Mouse (Mus musculus) neural tube, embryonic 12.5 days (tissue): ENCODE results near the gene Vgll3. TPM values are rescaled to one million over a fixed set of nuclear protein-coding genes. Genes with fewer than 3 reads are reported as not detected.

Source experiments
- ATAC-seq: fragments of 200-750 bp; cut with Nextera tagmentation; 2 replicates; pipeline ENCODE4 v1.8.0; 2017; ENCODE audit warnings: low read depth, mild to moderate bottlenecking, moderate TSS enrichment, moderate library complexity; ENCODE audit not compliant: low FRiP score
- H3K27ac ChIP-seq: fragments of 300-500 bp; sonication (generic); 2 replicates; pipeline ENCODE4 v1.5.1; 2016
- H3K27me3 ChIP-seq: fragments of 300-500 bp; sonication (generic); replicated peaks from 2 replicates; pipeline ENCODE4 v1.6.1; 2016; ENCODE audit warnings: mild to moderate bottlenecking
- H3K36me3 ChIP-seq: fragments of 300-500 bp; sonication (generic); 2 replicates; pipeline ENCODE4 v1.6.1; 2016; ENCODE audit warnings: mild to moderate bottlenecking
- H3K4me1 ChIP-seq: fragments of 300-500 bp; sonication (generic); 2 replicates; pipeline ENCODE4 v1.6.1; 2016
- H3K4me2 ChIP-seq: fragments of 300-500 bp; sonication (generic); replicated peaks from 2 replicates; pipeline ENCODE4 v1.6.1; 2016; ENCODE audit warnings: mild to moderate bottlenecking
- H3K4me3 ChIP-seq: fragments of 300-500 bp; sonication (generic); 2 replicates; pipeline ENCODE4 v1.5.1; 2016
- H3K9ac ChIP-seq: fragments of 300-500 bp; sonication (generic); 2 replicates; pipeline ENCODE4 v1.6.1; 2016; ENCODE audit warnings: mild to moderate bottlenecking
- H3K9me3 ChIP-seq: fragments of 300-500 bp; sonication (generic); 2 replicates; pipeline ENCODE4 v1.6.1; 2016; ENCODE audit warnings: mild to moderate bottlenecking
- WGBS: fragments of 180-500 bp; shearing (Covaris S2); methylation state at CpG from one replicate; pipeline ENCODE4 v1.1.7; 2016; 5-methylcytosine and 5-hydroxymethylcytosine counted together
- polyA plus RNA-seq: library from polyadenylated mRNA; unstranded; fragments of >200 nt; fragmentation: Nextera tagmentation; extraction: Ambion mirVana; gene quantifications from 2 replicates; pipeline ENCODE4 v1.2.1, GENCODE M21; 2016

Vgll3 gene
- polyA plus RNA-seq = 11.2 and 11.7 TPM in 2 replicates

- Histone ChIP-seq H3K27me3 (peaks cover 5% of the 10 kb centered on the region; the same call in 1 of the 2 replicates), H3K4me1 (0 out of 2 replicates have a peak, but pooled peaks cover 4% of the 10 kb centered on the region), H3K4me3 (peak within 1 kb of the TSS; percentile 57), H3K27ac (no peak within 1 kb of the TSS), H3K36me3 (no peaks in the 10 kb centered on the region), H3K9me3 (no peaks in the 10 kb centered on the region), H3K4me2 (peak within 1 kb of the TSS; percentile 82), H3K9ac (peak within 1 kb of the TSS; percentile 60)
- peak; percentile 100 for ATAC-seq
- WGBS = under 1% methylated on average over 86 of the region's 86 CpGs
Measured at GRCm38 (mm10) chr16:65814918-65815881, at the start of gene Vgll3. Vgll3 (plus strand) TSS chr16:65815257.

- no peak overlapping the region for H3K4me2 ChIP-seq
- ATAC-seq = no peak
- H3K9me3 ChIP-seq = no peaks in the 10 kb centered on the region
- no peak overlapping the region for H3K4me3 ChIP-seq
- no peak overlapping the region for H3K27ac ChIP-seq
- no peak overlapping the region for H3K9ac ChIP-seq
- no peaks in the 10 kb centered on the region for H3K4me1 ChIP-seq
- H3K36me3 ChIP-seq = no peaks in the 10 kb centered on the region
- no peaks in the 10 kb centered on the region for H3K27me3 ChIP-seq
Measured at GRCm38 (mm10) chr16:65765976-65766375, 49.1 kb upstream of the Vgll3 start.

GRCm38 (mm10) chr16:65785959-65786358 lies 29.1 kb upstream of the Vgll3 start:
- no peak overlapping the region for H3K9ac ChIP-seq
- no peaks in the 10 kb centered on the region for H3K27me3 ChIP-seq
- H3K36me3 ChIP-seq = no peaks in the 10 kb centered on the region
- no peak overlapping the region for H3K4me2 ChIP-seq
- H3K27ac ChIP-seq = no peak overlapping the region
- no peaks in the 10 kb centered on the region for H3K9me3 ChIP-seq
- H3K4me1 ChIP-seq = no peaks in the 10 kb centered on the region
- no peak overlapping the region for H3K4me3 ChIP-seq
- WGBS = 75% methylated on average over 1 of the region's 1 CpGs
- no peak for ATAC-seq

GRCm38 (mm10) chr16:65816059-65816458 lies 1.0 kb downstream of the Vgll3 start:
- no peak overlapping the region for H3K9ac ChIP-seq
- WGBS = 22% methylated on average over 3 of the region's 3 CpGs
- 0 out of 2 replicates have a peak, but pooled peaks cover 4% of the 10 kb centered on the region for H3K4me1 ChIP-seq
- no peak for ATAC-seq
- H3K4me2 ChIP-seq = peak overlapping the region; percentile 82
- peak overlapping the region; percentile 57 for H3K4me3 ChIP-seq
- H3K9me3 ChIP-seq = no peaks in the 10 kb centered on the region
- H3K27me3 ChIP-seq = peaks cover 5% of the 10 kb centered on the region; the same call in 1 of the 2 replicates
- H3K27ac ChIP-seq = no peak overlapping the region
- no peaks in the 10 kb centered on the region for H3K36me3 ChIP-seq

GRCm38 (mm10) chr16:65818779-65819178 lies 3.7 kb downstream of the Vgll3 start:
- WGBS = 82% methylated on average over 8 of the region's 8 CpGs
- H3K4me3 ChIP-seq = no peak overlapping the region
- no peaks in the 10 kb centered on the region for H3K9me3 ChIP-seq
- H3K9ac ChIP-seq = no peak overlapping the region
- H3K4me2 ChIP-seq = no peak overlapping the region
- ATAC-seq = no peak
- no peak overlapping the region for H3K27ac ChIP-seq
- H3K36me3 ChIP-seq = no peaks in the 10 kb centered on the region
- 0 out of 2 replicates have a peak, but pooled peaks cover 4% of the 10 kb centered on the region for H3K4me1 ChIP-seq
- peaks cover 5% of the 10 kb centered on the region; the same call in 1 of the 2 replicates for H3K27me3 ChIP-seq

GRCm38 (mm10) chr16:65820803-65821202 lies 5.7 kb downstream of the Vgll3 start:
- Histone ChIP-seq H3K4me1 (no peaks in the 10 kb centered on the region), H3K9me3 (no peaks in the 10 kb centered on the region), H3K36me3 (no peaks in the 10 kb centered on the region), H3K27ac (no peak overlapping the region), H3K4me3 (no peak overlapping the region), H3K9ac (no peak overlapping the region), H3K27me3 (peaks cover 3% of the 10 kb centered on the region; the same call in 1 of the 2 replicates), H3K4me2 (no peak overlapping the region)
- no peak for ATAC-seq
- 48% methylated on average over 2 of the region's 2 CpGs for WGBS

GRCm38 (mm10) chr16:65823721-65824120 lies 8.7 kb downstream of the Vgll3 start:
- no peak overlapping the region for H3K27ac ChIP-seq
- H3K9me3 ChIP-seq = no peaks in the 10 kb centered on the region
- no peak for ATAC-seq
- WGBS = 91% methylated on average over 6 of the region's 6 CpGs
- H3K4me1 ChIP-seq = no peaks in the 10 kb centered on the region
- H3K4me2 ChIP-seq = no peak overlapping the region
- no peak overlapping the region for H3K4me3 ChIP-seq
- no peaks in the 10 kb centered on the region for H3K36me3 ChIP-seq
- H3K9ac ChIP-seq = no peak overlapping the region
- H3K27me3 ChIP-seq = no peaks in the 10 kb centered on the region

- H3K9me3 ChIP-seq = no peaks in the 10 kb centered on the region
- H3K36me3 ChIP-seq = no peaks in the 10 kb centered on the region
- H3K27me3 ChIP-seq = no peaks in the 10 kb centered on the region
- H3K4me2 ChIP-seq = no peak overlapping the region
- no peak overlapping the region for H3K27ac ChIP-seq
- no peak for ATAC-seq
- H3K4me3 ChIP-seq = no peak overlapping the region
- no peaks in the 10 kb centered on the region for H3K4me1 ChIP-seq
- no peak overlapping the region for H3K9ac ChIP-seq
- 91% methylated on average over 9 of the region's 9 CpGs for WGBS
Measured at GRCm38 (mm10) chr16:65828141-65828565, 13.1 kb downstream of the Vgll3 start.

- WGBS = 93% methylated on average over 6 of the region's 6 CpGs
- H3K4me2 ChIP-seq = no peak overlapping the region
Measured at GRCm38 (mm10) chr16:65829096-65829495, 14.0 kb downstream of the Vgll3 start.

GRCm38 (mm10) chr16:65834721-65835120 lies 19.7 kb downstream of the Vgll3 start:
- Histone ChIP-seq H3K36me3 (no peaks in the 10 kb centered on the region), H3K27me3 (no peaks in the 10 kb centered on the region), H3K4me2 (no peak overlapping the region), H3K27ac (no peak overlapping the region), H3K9me3 (no peaks in the 10 kb centered on the region), H3K4me3 (no peak overlapping the region), H3K4me1 (no peaks in the 10 kb centered on the region), H3K9ac (no peak overlapping the region)
- no peak for ATAC-seq
- WGBS = 86% methylated on average over 3 of the region's 3 CpGs

More at GRCm38 (mm10) chr16:65829096-65829495, 14.0 kb downstream of the Vgll3 start:
- Histone ChIP-seq H3K9ac (no peak overlapping the region), H3K27me3 (no peaks in the 10 kb centered on the region), H3K4me3 (no peak overlapping the region), H3K36me3 (no peaks in the 10 kb centered on the region), H3K9me3 (no peaks in the 10 kb centered on the region), H3K27ac (no peak overlapping the region), H3K4me1 (no peaks in the 10 kb centered on the region)
- ATAC-seq = no peak

- ATAC-seq = no peak
- 72% methylated on average over 1 of the region's 1 CpGs for WGBS
- no peak overlapping the region for H3K9ac ChIP-seq
Measured at GRCm38 (mm10) chr16:65850126-65850525, 35.1 kb downstream of the Vgll3 start.

GRCm38 (mm10) chr16:65864471-65864870 lies 49.4 kb downstream of the Vgll3 start:
- no peak overlapping the region for H3K9ac ChIP-seq
- no peaks in the 10 kb centered on the region for H3K9me3 ChIP-seq
- H3K36me3 ChIP-seq = no peaks in the 10 kb centered on the region
- no peak overlapping the region for H3K4me2 ChIP-seq
- 74% methylated on average over 5 of the region's 5 CpGs for WGBS
- H3K4me1 ChIP-seq = no peaks in the 10 kb centered on the region
- H3K27ac ChIP-seq = no peak overlapping the region
- ATAC-seq = no peak
- no peak overlapping the region for H3K4me3 ChIP-seq
- no peaks in the 10 kb centered on the region for H3K27me3 ChIP-seq

More at GRCm38 (mm10) chr16:65850126-65850525, 35.1 kb downstream of the Vgll3 start:
- Histone ChIP-seq H3K4me1 (no peaks in the 10 kb centered on the region), H3K36me3 (no peaks in the 10 kb centered on the region), H3K27ac (no peak overlapping the region), H3K4me2 (no peak overlapping the region), H3K27me3 (no peaks in the 10 kb centered on the region), H3K9me3 (no peaks in the 10 kb centered on the region), H3K4me3 (no peak overlapping the region)
